Mouse (Mus musculus): ENCODE data around the gene Vmn1r151.
"Not testable (repeated sequence)": the region's sequence is repeated elsewhere in the genome, so short reads cannot be mapped to it uniquely, and the experiment has no call there.

The Vmn1r151 gene

DNA sequence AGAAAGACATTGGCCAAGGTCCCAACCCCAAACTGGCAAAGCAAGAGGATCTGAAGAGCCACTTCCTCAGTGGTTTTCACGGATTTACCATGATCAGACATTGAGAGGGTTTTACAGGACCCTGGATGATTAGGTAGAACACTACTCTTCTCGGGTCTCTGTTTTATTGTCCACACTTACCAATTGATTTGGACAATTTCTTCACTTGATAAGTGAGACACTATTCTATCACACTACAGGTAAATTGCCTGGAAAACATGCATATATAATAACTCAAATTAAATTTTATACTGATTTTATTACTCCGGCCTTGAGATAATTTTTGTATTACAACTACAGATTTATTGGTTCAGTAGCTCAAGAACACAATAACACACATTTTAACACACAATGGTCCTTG, at the start of gene Vmn1r151:
TSS of gene Vmn1r151 (minus strand) at position 101 of the 400 bp plus-strand sequence.
- DNase-seq (ENCODE audit: low read depth in 2 of 2, low spot score in 2 of 2) = not testable (repeated sequence)

DNA sequence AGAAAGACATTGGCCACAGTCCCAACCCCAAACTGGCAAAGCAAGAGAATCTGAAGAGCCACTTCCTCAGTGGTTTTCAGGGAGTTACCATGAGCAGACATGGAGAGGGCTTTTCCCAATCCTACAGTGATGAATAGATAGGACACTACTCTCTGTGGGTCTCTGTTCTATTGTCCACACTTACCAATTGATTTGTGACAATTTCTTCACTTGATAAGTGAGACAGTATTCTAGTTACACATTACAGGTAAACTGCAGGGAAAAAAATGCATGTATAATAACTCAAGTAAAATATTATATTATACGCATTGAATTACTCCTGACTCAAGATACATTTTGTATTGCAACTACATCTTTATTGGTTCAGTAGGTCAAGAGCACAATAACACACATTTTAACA, 35.3 kb upstream of the Vmn1r151 start, which contains the start of gene Gm8677:
TSS of gene Gm8677 (minus strand) at position 101 of the 400 bp plus-strand sequence.
- not testable (repeated sequence) for DNase-seq (ENCODE audit: low read depth in 2 of 2, low spot score in 2 of 2)

DNA sequence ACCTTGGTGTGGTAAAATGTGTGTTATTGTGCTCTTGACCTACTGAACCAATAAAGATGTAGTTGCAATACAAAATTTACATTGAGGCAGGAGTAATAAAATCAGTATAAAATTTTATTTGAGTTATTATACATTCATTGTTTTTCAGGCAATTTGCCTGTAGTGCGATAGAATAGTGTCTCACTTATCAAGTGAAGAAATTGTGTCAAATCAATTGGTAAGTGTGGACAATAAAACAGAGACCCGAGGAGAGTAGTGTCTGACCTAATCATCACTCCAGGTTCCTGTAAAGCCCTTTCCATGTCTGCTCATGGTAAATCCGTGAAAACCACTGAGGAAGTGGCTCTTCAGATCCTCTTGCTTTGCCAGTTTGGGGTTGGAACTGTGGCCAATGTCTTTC, 23.2 kb upstream of the Vmn1r151 start, which contains the start of gene Vmn1r152:
TSS of gene Vmn1r152 (plus strand) at position 301 of the 400 bp plus-strand sequence.
- DNase-seq (ENCODE audit: low read depth in 2 of 2, low spot score in 2 of 2) = not testable (repeated sequence)

GRCm38 (mm10) chr7:22463975-22464374, 35.5 kb downstream of the Vmn1r151 start, which contains the start of gene Gm10665:
Gene Gm10665, minus strand, starts transcription at chr7:22464075.
- not testable (repeated sequence) for DNase-seq (ENCODE audit: low read depth in 2 of 2, low spot score in 2 of 2)

All from CD8-positive naive resting alpha-beta T cell, adult 2 months (primary cell).